24 mouse cellular contexts compared by ENCODE assay signal in genomic region chr2:152661163-152661562, GRCm38 (mm10). TPM values are rescaled to one million over a fixed set of nuclear protein-coding genes. Genes with fewer than 3 reads are reported as not detected.
A peak's percentile ranks its signal among the peaks of the same experiment; 100 is the strongest.
DNase-seq lines count a peak whose midpoint lies in the region; ATAC-seq and TF ChIP-seq lines count a peak whose summit lies in the region.
"Had no signal": no experiment of that assay in that cellular context is flagged by ENCODE, and none has a peak within 500 bp of the region (broad histone marks: within the 10 kb centered on the region; RNA-seq: fewer than 3 reads in every experiment).

No protein-coding gene starts in this region.

- no peak; a peak in 1 of 6 replicates for TF ChIP-seq CTCF in MEL (IDR thresholded peaks at IDR 0.05 in 2 of 3, conservative IDR thresholded peaks at IDR 0.05 in 1 of 3; ENCODE audit: control insufficient read depth in 1 of 3, insufficient read depth in 1 of 3, low read depth in 2 of 3, low read length in 3 of 3, poor library complexity in 1 of 3, severe bottlenecking in 1 of 3)
- TF ChIP-seq CTCF in forebrain, postnatal 0 days (IDR thresholded peaks at IDR 0.05; ENCODE audit: low read depth): no peak

- H3K36me3 ChIP-seq in kidney, embryonic 15.5 days: no peaks in the 10 kb centered on the region
- no peaks in the 10 kb centered on the region for H3K36me3 ChIP-seq in MEL (ENCODE audit: control insufficient read depth in 1 of 2, insufficient read depth in 2 of 2, low read length in 2 of 2)
- no peaks in the 10 kb centered on the region for H3K36me3 ChIP-seq in forebrain, postnatal 0 days (ENCODE audit: insufficient read depth)
- H3K36me3 ChIP-seq: embryonic facial prominence, embryonic 10.5 days; heart, embryonic 15.5 days; hindbrain, embryonic 15.5 days had no signal

- H3K4me2 ChIP-seq in kidney, embryonic 15.5 days: no peak overlapping the region
- no peak overlapping the region for H3K4me2 ChIP-seq in forebrain, postnatal 0 days (ENCODE audit: low read depth)
- H3K4me2 ChIP-seq: forebrain, embryonic 13.5 days; heart, embryonic 11.5 days; heart, embryonic 15.5 days; hindbrain, embryonic 15.5 days had no signal

- H3K27ac ChIP-seq in kidney, embryonic 15.5 days: no peak overlapping the region
- H3K27ac ChIP-seq in MEL (ENCODE audit: control insufficient read depth, low read depth, low read length): no peak overlapping the region
- H3K27ac ChIP-seq in forebrain, postnatal 0 days (ENCODE audit: low read depth, low read length): no peak overlapping the region
- H3K27ac ChIP-seq: embryonic facial prominence, embryonic 10.5 days; forebrain, embryonic 13.5 days; heart, adult 2 months; heart, embryonic 15.5 days; hindbrain, embryonic 15.5 days had no signal

- H3K9ac ChIP-seq in kidney, embryonic 15.5 days: no peak overlapping the region
- H3K9ac ChIP-seq in MEL (ENCODE audit: control insufficient read depth, low read depth, low read length, poor library complexity, severe bottlenecking): 0 out of 2 replicates have a peak overlapping the region, but pooled peaks have one; percentile 2
- no peak overlapping the region for H3K9ac ChIP-seq in forebrain, postnatal 0 days
- H3K9ac ChIP-seq: forebrain, embryonic 13.5 days; heart, embryonic 15.5 days; hindbrain, embryonic 15.5 days had no signal

- no peak overlapping the region for H3K4me3 ChIP-seq in kidney, embryonic 15.5 days (replicated peaks)
- H3K4me3 ChIP-seq in MEL (ENCODE audit: control insufficient read depth in 1 of 2, insufficient read depth in 1 of 2, low read depth in 2 of 2, low read length in 2 of 2): no peak overlapping the region
- H3K4me3 ChIP-seq in forebrain, postnatal 0 days (ENCODE audit: low read depth, low read length): no peak overlapping the region
- H3K4me3 ChIP-seq: embryonic facial prominence, embryonic 10.5 days; forebrain, embryonic 13.5 days; heart, adult 2 months; heart, embryonic 15.5 days; hindbrain, embryonic 15.5 days had no signal

- ATAC-seq in kidney, embryonic 15.5 days (replicated peaks; ENCODE audit: low FRiP score): no peak
- ATAC-seq in hematopoietic stem cell, adult 5-6 weeks (replicated peaks in 1 of 2; ENCODE audit: insufficient read depth in 1 of 2, low FRiP score in 2 of 2, low TSS enrichment in 1 of 2, low read depth in 1 of 2, poor library complexity in 2 of 2, severe bottlenecking in 2 of 2): peak; percentile 52 to 53; a peak in 1 of 4 replicates
- ATAC-seq in CD4-positive, CD25-positive, alpha-beta regulatory T cell, adult 4 months: no peak
- no peak for ATAC-seq in forebrain, postnatal 0 days
- ATAC-seq: forebrain, embryonic 13.5 days had no signal

- peak; percentile 32 for DNase-seq in kidney, adult 9 months
- DNase-seq in MEL (ENCODE audit: low read depth, low spot score): peak; percentile 35
- DNase-seq in forebrain, postnatal 0 days: no peak
- no peak for DNase-seq in frontal cortex, postnatal 10 days (ENCODE audit: low spot score in 2 of 2)
- DNase-seq: adrenal gland, adult 8-10 months; adrenal gland, postnatal 36 days; cerebellum, adult 11-12 months; cerebellum, adult 9-11 months; cerebellum, postnatal 36 days; gastrocnemius, postnatal 10 days; heart, adult 2 months; heart, postnatal 14 days had no signal

- no peak for TF ChIP-seq POLR2A in MEL (IDR thresholded peaks at IDR 0.05; ENCODE audit: control insufficient read depth in 1 of 2, insufficient read depth in 1 of 2, low read depth in 1 of 2, low read length in 2 of 2, poor library complexity in 1 of 2)

- H3K27me3 ChIP-seq in kidney, embryonic 15.5 days: no peaks in the 10 kb centered on the region
- H3K27me3 ChIP-seq in MEL (ENCODE audit: control insufficient read depth in 1 of 2, insufficient read depth in 2 of 2, low read length in 2 of 2): peaks cover 4 to 10% of the 10 kb centered on the region in 2 experiments; a peak in 3 of 4 replicates
- H3K27me3 ChIP-seq in forebrain, postnatal 0 days (ENCODE audit: insufficient read depth, low read length): no peaks in the 10 kb centered on the region
- H3K27me3 ChIP-seq: forebrain, embryonic 13.5 days; heart, embryonic 15.5 days; hindbrain, embryonic 15.5 days had no signal

- H3K9me3 ChIP-seq in kidney, embryonic 15.5 days (replicated peaks): no peaks in the 10 kb centered on the region
- no peaks in the 10 kb centered on the region for H3K9me3 ChIP-seq in MEL (replicated peaks; ENCODE audit: insufficient read depth, low read length)
- no peaks in the 10 kb centered on the region for H3K9me3 ChIP-seq in forebrain, postnatal 0 days (ENCODE audit: low read length)
- H3K9me3 ChIP-seq: forebrain, embryonic 13.5 days; heart, embryonic 15.5 days; hindbrain, embryonic 15.5 days had no signal

- peaks cover 3% of the 10 kb centered on the region; the same call in 1 of the 2 replicates for H3K4me1 ChIP-seq in kidney, embryonic 15.5 days
- no peaks in the 10 kb centered on the region for H3K4me1 ChIP-seq in MEL (ENCODE audit: control insufficient read depth in 1 of 2, insufficient read depth in 2 of 2, low read length in 2 of 2)
- H3K4me1 ChIP-seq in forebrain, postnatal 0 days (ENCODE audit: insufficient read depth): no peaks in the 10 kb centered on the region
- H3K4me1 ChIP-seq: embryonic facial prominence, embryonic 10.5 days; forebrain, embryonic 13.5 days; heart, embryonic 15.5 days; hindbrain, embryonic 15.5 days had no signal

- TF ChIP-seq RAD21 in MEL (IDR thresholded peaks at IDR 0.05; ENCODE audit: low read depth, low read length): no peak

- 86% methylated on average over 6 of the region's 6 CpGs for WGBS in kidney, embryonic 15.5 days
- WGBS in forebrain, postnatal 0 days: 82% methylated on average over 6 of the region's 6 CpGs

- no peaks in the 10 kb centered on the region for H3K79me2 ChIP-seq in MEL (ENCODE audit: control insufficient read depth, insufficient read depth, low read length, poor library complexity)

- no peak for TF ChIP-seq EP300 in MEL (IDR thresholded peaks at IDR 0.05; ENCODE audit: low read depth in 1 of 2, low read length in 2 of 2)

TF ChIP-seq in MEL, 35 proteins besides CTCF, POLR2A, EP300 and RAD21 (continues in another document):
- TF ChIP-seq SIN3A (IDR thresholded peaks at IDR 0.05; ENCODE audit: low read length) (no peak), TAL1 (IDR thresholded peaks at IDR 0.05; ENCODE audit: low read length) (no peak), E2F4 (IDR thresholded peaks at IDR 0.05; ENCODE audit: borderline replicate concordance, low read depth, low read length) (no peak), USF2 (IDR thresholded peaks at IDR 0.05; ENCODE audit: borderline replicate concordance in 1 of 2, insufficient read depth in 1 of 2, low read depth in 1 of 2, low read length in 2 of 2) (no peak), ZMIZ1 (IDR thresholded peaks at IDR 0.05; ENCODE audit: low read depth, low read length) (no peak)

RNA-seq across cellular contexts. Expression of gene H13, which starts 8.1 kb away (rescaled TPM):
- 141 and 147 TPM in 2 replicates for polyA plus RNA-seq in kidney, embryonic 15.5 days (2015; fragmentation: Nextera tagmentation; extraction: Ambion mirVana)
- 73.8 and 82.7 TPM in 2 replicates for total RNA-seq in MEL (2012; rRNA removed)
- polyA plus RNA-seq in MEL (2012; ENCODE audit: insufficient read depth in 1 of 2, insufficient read length in 2 of 2, low read depth in 1 of 2, low replicate concordance in 2 of 2, missing spikeins in 1 of 2): 100 to 1,000 TPM; 139 to 421 TPM
- 104 and 106 TPM in 2 replicates for total RNA-seq in hematopoietic stem cell, adult 5-6 weeks (2017)
- polyA plus RNA-seq in CD4-positive, CD25-positive, alpha-beta regulatory T cell, adult 4 months (2017; shearing (Covaris generic)): 10 to 100 TPM; 76.1 to 76.2 TPM
- total RNA-seq in forebrain, postnatal 0 days (2014; rRNA removed): 121 and 177 TPM in 2 replicates
- polyA plus RNA-seq in forebrain, postnatal 0 days (2015; fragmentation: Nextera tagmentation; extraction: Ambion mirVana): 165 and 166 TPM in 2 replicates

RNA-seq across cellular contexts. Expression of gene Mcts2, which starts 25.7 kb away (rescaled TPM):
- 29.5 and 31.0 TPM in 2 replicates for polyA plus RNA-seq in kidney, embryonic 15.5 days (2015; fragmentation: Nextera tagmentation; extraction: Ambion mirVana)
- total RNA-seq in MEL (2012; rRNA removed): 1.6 and 2.7 TPM in 2 replicates
- polyA plus RNA-seq in MEL (2012; ENCODE audit: insufficient read depth in 1 of 2, insufficient read length in 2 of 2, low read depth in 1 of 2, low replicate concordance in 2 of 2, missing spikeins in 1 of 2): 1 to 10 TPM in 1 of 2 experiments, not detected in 1; 3.0 TPM
- 15.0 and 19.1 TPM in 2 replicates for total RNA-seq in hematopoietic stem cell, adult 5-6 weeks (2017)
- polyA plus RNA-seq in CD4-positive, CD25-positive, alpha-beta regulatory T cell, adult 4 months (2017; shearing (Covaris generic)): 1 to 10 TPM; 3.7 to 3.9 TPM
- total RNA-seq in forebrain, postnatal 0 days (2014; rRNA removed): 21.5 and 30.8 TPM in 2 replicates
- 26.6 and 29.9 TPM in 2 replicates for polyA plus RNA-seq in forebrain, postnatal 0 days (2015; fragmentation: Nextera tagmentation; extraction: Ambion mirVana)

RNA-seq across cellular contexts. Expression of gene Rem1, which starts 34.4 kb away (rescaled TPM):
- polyA plus RNA-seq in kidney, embryonic 15.5 days (2015; fragmentation: Nextera tagmentation; extraction: Ambion mirVana): 59.1 and 62.5 TPM in 2 replicates
- total RNA-seq in MEL (2012; rRNA removed): not detected in 2 replicates
- not detected for polyA plus RNA-seq in MEL (2012; ENCODE audit: insufficient read depth in 1 of 2, insufficient read length in 2 of 2, low read depth in 1 of 2, low replicate concordance in 2 of 2, missing spikeins in 1 of 2)
- not detected in 2 replicates for total RNA-seq in hematopoietic stem cell, adult 5-6 weeks (2017)
- not detected for polyA plus RNA-seq in CD4-positive, CD25-positive, alpha-beta regulatory T cell, adult 4 months (2017; shearing (Covaris generic))
- 0.46 and 2.7 TPM in 2 replicates for total RNA-seq in forebrain, postnatal 0 days (2014; rRNA removed)
- polyA plus RNA-seq in forebrain, postnatal 0 days (2015; fragmentation: Nextera tagmentation; extraction: Ambion mirVana): 0.44 and 0.53 TPM in 2 replicates

RNA-seq across cellular contexts. Expression of gene Defb25, which starts 38.3 kb away (rescaled TPM):
- 23.2 and 25.2 TPM in 2 replicates for polyA plus RNA-seq in kidney, embryonic 15.5 days (2015; fragmentation: Nextera tagmentation; extraction: Ambion mirVana)
- total RNA-seq in MEL (2012; rRNA removed): not detected in 2 replicates
- not detected for polyA plus RNA-seq in MEL (2012; ENCODE audit: insufficient read depth in 1 of 2, insufficient read length in 2 of 2, low read depth in 1 of 2, low replicate concordance in 2 of 2, missing spikeins in 1 of 2)
- not detected in 2 replicates for total RNA-seq in hematopoietic stem cell, adult 5-6 weeks (2017)
- polyA plus RNA-seq in CD4-positive, CD25-positive, alpha-beta regulatory T cell, adult 4 months (2017; shearing (Covaris generic)): not detected
- total RNA-seq in forebrain, postnatal 0 days (2014; rRNA removed): not detected in 2 replicates
- not detected in 2 replicates for polyA plus RNA-seq in forebrain, postnatal 0 days (2015; fragmentation: Nextera tagmentation; extraction: Ambion mirVana)
- total RNA-seq: heart, adult 2 months; heart, postnatal 14 days had no signal
- polyA plus RNA-seq: embryonic facial prominence, embryonic 10.5 days; forebrain, embryonic 13.5 days; heart, adult 2 months; hindbrain, embryonic 11.5 days; hindbrain, embryonic 15.5 days had no signal

RNA-seq across cellular contexts. Expression of gene Defb36, which starts 57.0 kb away (rescaled TPM):
- polyA plus RNA-seq in kidney, embryonic 15.5 days (2015; fragmentation: Nextera tagmentation; extraction: Ambion mirVana): 0.67 and 0.88 TPM in 2 replicates
- total RNA-seq in MEL (2012; rRNA removed): not detected in 2 replicates
- not detected for polyA plus RNA-seq in MEL (2012; ENCODE audit: insufficient read depth in 1 of 2, insufficient read length in 2 of 2, low read depth in 1 of 2, low replicate concordance in 2 of 2, missing spikeins in 1 of 2)
- not detected in 2 replicates for total RNA-seq in hematopoietic stem cell, adult 5-6 weeks (2017)
- polyA plus RNA-seq in CD4-positive, CD25-positive, alpha-beta regulatory T cell, adult 4 months (2017; shearing (Covaris generic)): not detected
- total RNA-seq in forebrain, postnatal 0 days (2014; rRNA removed): not detected in 2 replicates
- polyA plus RNA-seq in forebrain, postnatal 0 days (2015; fragmentation: Nextera tagmentation; extraction: Ambion mirVana): not detected in 2 replicates
- total RNA-seq: ES-E14; gastrocnemius, postnatal 10 days; gastrocnemius, postnatal 4 days; heart, adult 2 months; heart, postnatal 14 days had no signal
- polyA plus RNA-seq: embryonic facial prominence, embryonic 10.5 days; embryonic facial prominence, embryonic 14.5 days; forebrain, embryonic 13.5 days; heart, adult 2 months; heart, embryonic 11.5 days; heart, embryonic 15.5 days; hindbrain, embryonic 11.5 days; hindbrain, embryonic 15.5 days had no signal

Comparison
In these comparisons a context has a peak if more than half of its experiments do, and no peak if none do; other contexts are left out.
1. DNase-seq: peak in kidney, adult 9 months (single experiment) and MEL (single experiment); none in forebrain, postnatal 0 days (single experiment) and frontal cortex, postnatal 10 days (0 of 2).
2. ATAC-seq: peak in hematopoietic stem cell, adult 5-6 weeks (2 of 2); none in kidney, embryonic 15.5 days (single experiment), CD4-positive, CD25-positive, alpha-beta regulatory T cell, adult 4 months (single experiment) and forebrain, postnatal 0 days (single experiment).
3. RNA of gene Rem1, which starts 34.4 kb away (polyA plus RNA-seq): 59.1 to 62.5 TPM in kidney, embryonic 15.5 days; 0.44 to 0.53 TPM in forebrain, postnatal 0 days, not detected in CD4-positive, CD25-positive, alpha-beta regulatory T cell, adult 4 months and not detected in MEL; every median in the first group is over 10 times any median in the second.